In genomic region chrX:48519549-48520085, GRCm38 (mm10) we compare ENCODE assay signal across 9 mouse cellular contexts. TPM values are rescaled to one million over a fixed set of nuclear protein-coding genes. Genes with fewer than 3 reads are reported as not detected.
DNase-seq lines count a peak whose midpoint lies in the region; ATAC-seq lines count a peak whose summit lies in the region.
"Had no signal": no experiment of that assay in that cellular context is flagged by ENCODE, and none has a peak within 500 bp of the region (broad histone marks: within the 10 kb centered on the region; RNA-seq: fewer than 3 reads in every experiment).

No protein-coding gene starts in this region.

- no peak for ATAC-seq in lung, embryonic 15.5 days (ENCODE audit: borderline replicate concordance, extremely low read depth, low FRiP score, low TSS enrichment)
- peak; percentile 27 for ATAC-seq in intestine, embryonic 15.5 days
- peak; percentile 17; the same call in 1 of the 2 replicates for ATAC-seq in neural tube, embryonic 11.5 days (ENCODE audit: insufficient read depth, low FRiP score, low TSS enrichment)

- peak; percentile 36 for DNase-seq in cerebellum, adult 9-11 months
- DNase-seq in cerebellum, postnatal 25 days, result no peak
- DNase-seq in lung, postnatal 36 days, result no peak
- no peak for DNase-seq in neural tube, embryonic 11.5 days (ENCODE audit: low spot score)
- DNase-seq in MN1 (ENCODE audit: low spot score), result no peak
- no peak for DNase-seq in urinary bladder, adult 18-20 months (ENCODE audit: low spot score in 2 of 2)

- no peaks in the 10 kb centered on the region for H3K4me1 ChIP-seq in lung, embryonic 15.5 days
- no peaks in the 10 kb centered on the region for H3K4me1 ChIP-seq in intestine, embryonic 15.5 days (replicated peaks)
- no peaks in the 10 kb centered on the region for H3K4me1 ChIP-seq in neural tube, embryonic 11.5 days (ENCODE audit: control insufficient read depth, insufficient read depth, low read length)

- H3K4me2 ChIP-seq in lung, embryonic 15.5 days, result peak overlapping the region; percentile 76
- peak overlapping the region; percentile 82 for H3K4me2 ChIP-seq in intestine, embryonic 15.5 days (replicated peaks)
- H3K4me2 ChIP-seq in neural tube, embryonic 11.5 days (ENCODE audit: low read depth), result peak overlapping the region; percentile 58

- H3K4me3 ChIP-seq in lung, embryonic 15.5 days, result peak overlapping the region; percentile 40
- H3K4me3 ChIP-seq in intestine, embryonic 15.5 days (replicated peaks), result peak overlapping the region; percentile 43
- H3K4me3 ChIP-seq in neural tube, embryonic 11.5 days (ENCODE audit: low read depth, low read length), result peak overlapping the region; percentile 46

- WGBS in lung, embryonic 15.5 days, result 33% methylated on average over 20 of the region's 20 CpGs
- 21% methylated on average over 20 of the region's 20 CpGs for WGBS in intestine, embryonic 15.5 days
- 26% methylated on average over 20 of the region's 20 CpGs for WGBS in neural tube, embryonic 11.5 days

- 0 out of 2 replicates have a peak overlapping the region, but pooled peaks have one; percentile 13 for H3K9ac ChIP-seq in lung, embryonic 15.5 days
- peak overlapping the region; percentile 40 for H3K9ac ChIP-seq in intestine, embryonic 15.5 days
- peak overlapping the region; percentile 67 for H3K9ac ChIP-seq in neural tube, embryonic 11.5 days (ENCODE audit: low read length)

- no peaks in the 10 kb centered on the region for H3K27me3 ChIP-seq in lung, embryonic 15.5 days
- H3K27me3 ChIP-seq in intestine, embryonic 15.5 days (replicated peaks), result no peaks in the 10 kb centered on the region
- no peaks in the 10 kb centered on the region for H3K27me3 ChIP-seq in neural tube, embryonic 11.5 days (ENCODE audit: control insufficient read depth, insufficient read depth, low read length)

- H3K9me3 ChIP-seq in lung, embryonic 15.5 days, result no peaks in the 10 kb centered on the region
- no peaks in the 10 kb centered on the region for H3K9me3 ChIP-seq in intestine, embryonic 15.5 days
- no peaks in the 10 kb centered on the region for H3K9me3 ChIP-seq in neural tube, embryonic 11.5 days (ENCODE audit: control insufficient read depth, low read length)

- no peak overlapping the region for H3K27ac ChIP-seq in lung, embryonic 15.5 days
- no peak overlapping the region for H3K27ac ChIP-seq in intestine, embryonic 15.5 days
- H3K27ac ChIP-seq in neural tube, embryonic 11.5 days (ENCODE audit: low read depth, low read length), result no peak overlapping the region

- H3K36me3 ChIP-seq in lung, embryonic 15.5 days, result no peaks in the 10 kb centered on the region
- H3K36me3 ChIP-seq in intestine, embryonic 15.5 days, result no peaks in the 10 kb centered on the region
- H3K36me3 ChIP-seq in neural tube, embryonic 11.5 days (ENCODE audit: control insufficient read depth, insufficient read depth, low read length), result no peaks in the 10 kb centered on the region

RNA-seq across cellular contexts. Expression of gene Rab33a, which starts 0.5 kb away (rescaled TPM):
- 1.2 and 2.2 TPM in 2 replicates for polyA plus RNA-seq in lung, embryonic 15.5 days (2015; fragmentation: Nextera tagmentation; extraction: Ambion mirVana)
- 5.5 and 7.4 TPM in 2 replicates for polyA plus RNA-seq in intestine, embryonic 15.5 days (2015; fragmentation: Nextera tagmentation; extraction: Ambion mirVana)
- 24.3 and 29.9 TPM in 2 replicates for polyA plus RNA-seq in neural tube, embryonic 11.5 days (2014; fragmentation: Nextera tagmentation; extraction: Ambion mirVana)
- polyA plus RNA-seq: C2C12 had no signal

RNA-seq across cellular contexts. Expression of gene Aifm1, which starts 6.3 kb away (rescaled TPM):
- polyA plus RNA-seq in lung, embryonic 15.5 days (2015; fragmentation: Nextera tagmentation; extraction: Ambion mirVana), result 64.5 and 66.2 TPM in 2 replicates
- 95.1 and 102 TPM in 2 replicates for polyA plus RNA-seq in intestine, embryonic 15.5 days (2015; fragmentation: Nextera tagmentation; extraction: Ambion mirVana)
- 72.3 and 83.0 TPM in 2 replicates for polyA plus RNA-seq in neural tube, embryonic 11.5 days (2014; fragmentation: Nextera tagmentation; extraction: Ambion mirVana)

RNA-seq across cellular contexts. Expression of gene Elf4, which starts 56.7 kb away (rescaled TPM):
- polyA plus RNA-seq in lung, embryonic 15.5 days (2015; fragmentation: Nextera tagmentation; extraction: Ambion mirVana), result 5.0 and 6.3 TPM in 2 replicates
- polyA plus RNA-seq in intestine, embryonic 15.5 days (2015; fragmentation: Nextera tagmentation; extraction: Ambion mirVana), result 13.0 and 13.9 TPM in 2 replicates
- 1.9 and 2.3 TPM in 2 replicates for polyA plus RNA-seq in neural tube, embryonic 11.5 days (2014; fragmentation: Nextera tagmentation; extraction: Ambion mirVana)

Comparison
In these comparisons a context has a peak if more than half of its experiments do, and no peak if none do; other contexts are left out.
1. H3K9ac ChIP-seq: peak in every context shown above with its lines; median percentile 67 in neural tube, embryonic 11.5 days; 40 in intestine, embryonic 15.5 days; 13 in lung, embryonic 15.5 days.